Mouse (Mus musculus) adrenal gland, postnatal 10 days (tissue): ENCODE data around the gene Rtkn2. TPM values are rescaled to one million over a fixed set of nuclear protein-coding genes. Genes with fewer than 3 reads are reported as not detected.
"Not testable (repeated sequence)": the region's sequence is repeated elsewhere in the genome, so short reads cannot be mapped to it uniquely, and the experiment has no call there.

ENCODE experiments used
- DNase-seq: peaks from one replicate; pipeline ENCODE4 v3.0.0; 2021; ENCODE audit warnings: mixed read lengths
- total RNA-seq, 2 experiments: library from RNA; stranded (reverse); gene quantifications; 2 replicates each; pipeline ENCODE4 v1.2.3; 2021

Rtkn2 gene
- total RNA-seq, 2 experiments from 2014 or later = 1.3 to 1.8 TPM

- no peak for DNase-seq
Measured at GRCm38 (mm10) chr10:68079910-68080670, 100.7 kb downstream of the Rtkn2 start.

GRCm38 (mm10) chr10:68081712-68082111 lies 102.3 kb downstream of the Rtkn2 start:
- DNase-seq = no peak

- no peak for DNase-seq
Measured at GRCm38 (mm10) chr10:68085574-68085973, 106.2 kb downstream of the Rtkn2 start.

DNA sequence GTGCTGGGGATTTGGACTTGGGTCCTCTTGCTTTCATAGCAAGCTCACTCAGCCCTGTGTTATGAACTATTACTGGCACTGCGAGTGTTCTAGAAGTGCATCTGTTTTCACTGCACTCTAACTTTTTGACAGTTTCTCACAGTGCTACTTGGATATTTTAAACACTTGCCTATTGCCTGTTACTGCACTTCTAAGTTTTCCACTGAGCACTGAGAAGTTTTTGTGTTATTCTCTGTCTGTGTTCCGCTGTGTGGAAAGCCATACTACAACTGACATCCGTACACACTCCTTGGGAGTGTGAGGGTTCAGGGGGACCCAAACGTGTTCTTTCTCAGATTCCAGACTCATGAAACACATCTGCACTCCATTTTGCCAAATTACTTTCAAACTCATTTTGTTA lies 107.6 kb downstream of the Rtkn2 start:
- no peak for DNase-seq

DNA sequence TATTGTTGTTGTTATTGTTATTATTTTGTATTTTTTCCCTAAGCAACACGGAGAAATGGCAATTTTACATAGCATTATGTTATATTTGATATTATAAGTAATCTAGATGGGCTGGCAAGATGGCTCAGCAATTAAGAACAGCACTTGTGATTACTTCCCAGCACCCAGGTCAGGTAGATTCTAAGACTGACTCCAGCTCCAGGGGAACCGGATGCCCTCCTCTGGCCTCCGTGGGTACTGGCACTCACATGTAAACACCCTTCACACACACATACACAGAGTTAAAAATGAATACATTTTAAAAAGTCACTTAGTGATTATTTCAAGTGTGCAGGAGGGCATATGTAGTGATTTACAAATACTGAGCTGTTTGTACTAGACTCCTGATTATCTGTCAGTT lies 108.4 kb downstream of the Rtkn2 start:
- DNase-seq = no peak

GRCm38 (mm10) chr10:68089435-68090196 lies 110.2 kb downstream of the Rtkn2 start:
- no peak for DNase-seq

GRCm38 (mm10) chr10:68090197-68090535 lies 110.8 kb downstream of the Rtkn2 start:
- peak; percentile 88 for DNase-seq

DNA sequence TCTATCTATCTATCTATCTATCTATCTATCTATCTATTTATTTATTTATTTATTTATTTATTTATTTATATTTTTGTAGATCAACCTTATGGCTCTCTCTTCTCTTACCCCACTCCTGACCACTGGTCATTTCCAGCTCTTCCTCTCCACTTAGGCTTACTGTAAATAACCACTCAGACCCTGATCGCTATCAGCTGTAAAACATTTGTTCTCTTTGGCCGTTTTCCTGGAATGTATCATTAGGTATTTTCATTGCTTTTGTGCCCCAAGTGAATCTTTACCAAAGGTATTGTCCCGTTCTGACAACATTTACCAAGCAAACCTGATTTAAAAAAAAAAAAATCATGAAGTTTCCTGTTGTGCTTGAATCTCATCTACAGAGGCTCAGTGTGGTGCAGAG lies 111.2 kb downstream of the Rtkn2 start:
- DNase-seq = no peak

DNA sequence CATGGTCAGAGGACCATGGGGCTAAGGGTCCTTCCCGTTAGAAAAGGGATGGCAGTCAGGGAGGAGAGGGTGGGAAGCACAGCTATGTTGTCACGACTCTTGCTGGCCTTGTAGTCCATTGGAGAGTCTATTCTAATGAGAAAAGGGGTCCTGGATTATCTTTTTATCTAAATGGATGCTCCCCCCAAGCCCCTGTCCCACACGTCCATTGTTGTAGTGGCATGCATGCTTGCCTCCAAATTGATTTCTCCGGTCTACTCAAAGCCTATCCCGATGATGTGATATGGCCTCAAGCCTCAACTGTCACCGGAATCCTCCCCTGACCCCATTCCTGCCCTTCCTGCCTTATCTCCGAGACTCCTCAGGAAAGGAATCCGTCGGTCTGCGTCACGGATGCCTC lies 111.6 kb downstream of the Rtkn2 start:
- no peak for DNase-seq

DNA sequence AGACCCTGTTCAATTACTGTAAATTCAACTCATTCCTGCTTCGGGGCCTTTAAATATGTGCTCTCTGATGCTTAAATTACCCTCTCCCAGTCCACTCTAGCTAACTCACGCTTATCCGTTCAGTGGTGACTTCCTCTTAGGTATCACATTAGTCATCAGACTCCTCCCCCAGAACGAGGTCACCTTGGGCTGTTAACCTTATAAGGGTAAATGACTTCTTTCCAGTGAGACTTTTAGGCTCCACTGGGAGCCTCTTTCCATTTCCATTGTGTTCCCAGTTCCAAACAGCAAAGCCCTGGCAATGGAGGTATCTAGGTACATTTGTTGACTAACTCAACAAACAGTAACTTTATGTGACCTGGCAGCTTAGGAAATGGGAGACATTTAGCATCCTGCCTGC lies 112.5 kb downstream of the Rtkn2 start:
- DNase-seq = peak; percentile 42

- no peak for DNase-seq
Measured at GRCm38 (mm10) chr10:68093496-68093895, 114.1 kb downstream of the Rtkn2 start.

GRCm38 (mm10) chr10:68095136-68095535 lies 115.8 kb downstream of the Rtkn2 start:
- no peak for DNase-seq

DNA sequence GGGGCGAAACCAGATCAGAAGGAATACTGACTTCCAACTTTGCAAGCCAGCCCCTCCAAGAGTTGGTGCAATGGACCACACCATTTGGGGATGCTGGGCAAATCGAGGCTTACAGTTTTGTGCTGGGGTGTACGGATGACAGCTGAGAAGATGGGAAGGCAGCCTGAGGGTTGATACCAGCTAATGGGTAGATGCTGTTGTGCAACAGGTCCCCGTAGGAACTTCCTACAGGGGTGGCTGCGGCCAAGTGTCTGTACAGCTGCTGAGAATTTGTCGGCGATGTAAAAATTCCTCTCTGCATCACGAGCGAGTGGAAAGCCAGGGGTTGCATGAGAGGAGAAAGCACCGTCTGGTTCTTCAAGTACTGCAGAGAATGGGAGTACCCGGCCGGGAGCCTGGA lies 117.0 kb downstream of the Rtkn2 start:
- DNase-seq = no peak

GRCm38 (mm10) chr10:68097821-68098675 lies 118.7 kb downstream of the Rtkn2 start:
- DNase-seq = no peak

DNA sequence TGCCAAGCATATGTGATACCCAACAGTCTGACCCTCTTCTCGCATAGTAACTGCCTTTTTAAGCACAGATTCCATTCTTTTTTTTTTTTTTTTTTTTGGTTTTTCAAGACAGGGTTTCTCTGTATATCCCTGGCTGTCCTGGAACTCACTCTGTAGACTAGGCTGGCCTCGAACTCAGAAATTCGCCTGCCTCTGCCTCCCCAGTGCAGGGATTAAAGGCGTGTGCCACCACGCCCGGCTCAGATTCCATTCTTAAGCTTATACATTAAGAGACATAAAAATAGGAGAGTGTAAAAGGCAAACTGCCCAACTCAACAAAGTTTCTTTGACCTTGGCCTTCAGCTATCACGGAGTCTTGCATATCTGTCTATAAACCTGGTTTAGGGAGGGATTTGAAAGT lies 120.4 kb downstream of the Rtkn2 start:
- DNase-seq = not testable (repeated sequence)

DNA sequence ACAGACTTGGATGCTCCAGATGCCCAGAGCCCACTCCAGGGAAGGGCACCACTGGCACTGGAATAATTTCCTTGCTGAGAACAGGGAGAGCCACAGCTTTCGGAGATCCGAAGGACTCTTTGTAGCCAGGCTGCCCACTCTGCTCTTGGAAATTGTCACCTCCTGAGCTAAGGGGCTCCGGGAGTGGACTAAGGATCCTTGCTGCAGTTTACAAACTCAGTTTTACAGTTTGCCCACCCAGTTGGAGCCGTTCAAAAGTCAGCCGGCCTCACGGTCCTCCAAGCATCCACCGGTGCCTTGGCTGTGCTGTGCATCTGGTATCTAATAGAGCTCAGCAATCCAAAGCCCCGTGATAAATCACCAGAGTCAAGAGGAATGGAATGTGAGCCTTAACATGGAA lies 121.1 kb downstream of the Rtkn2 start:
- no peak for DNase-seq

DNA sequence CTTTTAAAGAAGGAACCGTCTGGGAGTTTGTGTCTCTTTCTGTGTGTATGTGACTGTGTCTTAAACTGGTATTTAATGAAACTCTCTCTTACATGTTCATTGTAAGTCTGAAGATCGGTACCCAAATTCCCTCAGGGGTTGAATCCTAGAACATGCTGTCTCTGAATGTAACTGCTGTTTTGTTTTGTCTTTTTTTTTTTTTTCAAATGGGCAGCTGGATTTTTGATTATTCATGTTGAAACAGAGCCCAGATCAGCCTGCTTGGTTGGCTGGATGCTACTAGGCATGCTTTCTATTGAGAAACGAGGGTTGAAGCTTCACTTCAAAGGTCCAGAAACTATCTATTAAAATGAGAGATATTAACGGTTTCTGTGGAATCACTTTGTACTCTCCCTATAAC lies 121.9 kb downstream of the Rtkn2 start:
- DNase-seq = no peak

DNA sequence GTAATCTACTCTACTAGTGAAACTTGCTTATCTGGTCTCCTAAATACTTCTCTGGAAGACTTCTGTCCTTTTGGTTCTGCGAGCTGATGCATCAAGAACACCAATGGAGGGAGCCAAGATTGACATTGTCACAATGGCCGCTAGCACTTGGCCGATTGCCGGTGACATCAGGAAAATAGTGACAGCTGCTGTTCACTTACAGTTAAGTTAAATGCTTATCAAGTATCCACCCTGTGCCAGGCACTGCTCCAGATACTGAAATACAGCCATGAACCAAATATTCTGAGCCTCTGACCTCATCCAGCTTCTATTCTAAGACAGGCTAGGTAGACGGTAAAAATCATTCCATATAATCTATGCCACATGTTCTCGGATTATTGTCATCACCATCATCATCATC lies 123.2 kb downstream of the Rtkn2 start:
- DNase-seq = no peak

DNA sequence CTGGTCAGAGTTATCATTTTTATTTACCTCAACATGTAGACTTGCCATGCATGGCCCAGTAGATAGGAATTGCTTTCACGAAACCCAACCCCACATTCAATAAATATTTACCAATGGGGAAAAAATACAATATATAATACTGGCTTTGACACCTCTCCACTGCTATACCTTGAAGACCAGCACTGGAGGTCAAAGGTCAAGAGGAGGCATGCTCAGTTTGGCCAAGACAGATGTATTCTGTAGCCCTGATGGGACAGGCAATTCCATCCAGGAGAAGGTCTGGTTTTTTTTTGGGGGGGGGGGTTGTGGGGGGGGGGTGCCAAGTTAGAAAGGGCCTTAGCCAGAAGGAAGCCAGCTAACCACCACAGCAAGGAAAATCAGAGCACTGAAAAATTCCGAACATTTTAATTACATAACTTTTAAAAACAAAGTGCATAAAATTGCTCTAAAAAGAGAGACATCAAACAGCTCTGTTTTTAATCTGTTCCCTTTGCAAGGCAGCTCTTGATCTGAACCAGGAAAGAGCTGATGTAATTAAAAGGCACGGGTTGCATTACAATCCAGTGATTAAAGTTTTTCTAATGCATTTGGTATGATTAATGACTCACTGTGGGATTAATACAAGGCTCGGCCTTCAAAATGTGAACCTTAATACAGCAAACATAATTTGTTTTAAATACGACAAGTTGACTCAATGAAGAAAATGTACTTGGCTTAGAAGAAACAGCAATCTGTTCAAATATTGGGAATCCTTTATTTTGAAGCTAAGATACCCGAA lies 123.9 kb downstream of the Rtkn2 start:
- DNase-seq = no peak

GRCm38 (mm10) chr10:68103988-68104387 lies 124.6 kb downstream of the Rtkn2 start:
- no peak for DNase-seq

GRCm38 (mm10) chr10:68104481-68104880 lies 125.1 kb downstream of the Rtkn2 start:
- no peak for DNase-seq
